Mouse (Mus musculus) kidney, embryonic 14.5 days (tissue): Measurements from ENCODE around the gene Orm3. TPM values are rescaled to one million over a fixed set of nuclear protein-coding genes. Genes with fewer than 3 reads are reported as not detected.

Experiments
- ATAC-seq: fragments of 200-750 bp; cut with Nextera tagmentation; 2 replicates; pipeline ENCODE4 v1.8.0; 2017; ENCODE audit warnings: moderate number of reproducible peaks, mild to moderate bottlenecking, moderate TSS enrichment, moderate library complexity; ENCODE audit not compliant: low FRiP score, low TSS enrichment
- H3K27ac ChIP-seq: fragments of 300-500 bp; sonication (generic); 2 replicates; pipeline ENCODE4 v1.5.1; 2014; ENCODE audit warnings: low read depth, mild to moderate bottlenecking, low read length, moderate library complexity, mixed read lengths
- H3K27me3 ChIP-seq: fragments of 300-500 bp; sonication (generic); 2 replicates; pipeline ENCODE4 v1.6.1; 2014; ENCODE audit warnings: mild to moderate bottlenecking, low read length; ENCODE audit not compliant: control insufficient read depth, insufficient read depth
- H3K36me3 ChIP-seq: fragments of 300-500 bp; sonication (generic); 2 replicates; pipeline ENCODE4 v1.6.1; 2014; ENCODE audit warnings: low read length, mixed read lengths; ENCODE audit not compliant: control insufficient read depth, insufficient read depth
- H3K4me1 ChIP-seq: fragments of 300-500 bp; sonication (generic); 2 replicates; pipeline ENCODE4 v1.6.1; 2014; ENCODE audit warnings: low read length, mixed read lengths; ENCODE audit not compliant: control insufficient read depth, insufficient read depth
- H3K4me2 ChIP-seq: fragments of 300-500 bp; sonication (generic); replicated peaks from 2 replicates; pipeline ENCODE4 v1.6.1; 2014; ENCODE audit warnings: low read depth, mild to moderate bottlenecking, low read length
- H3K4me3 ChIP-seq: fragments of 300-500 bp; sonication (generic); 2 replicates; pipeline ENCODE4 v1.5.1; 2014; ENCODE audit warnings: mild to moderate bottlenecking, low read length
- H3K9ac ChIP-seq: fragments of 300-500 bp; sonication (generic); 2 replicates; pipeline ENCODE4 v1.6.1; 2014; ENCODE audit warnings: low read depth, mild to moderate bottlenecking, low read length, moderate library complexity
- H3K9me3 ChIP-seq: fragments of 300-500 bp; sonication (generic); 2 replicates; pipeline ENCODE4 v1.6.1; 2016; ENCODE audit warnings: low read length; ENCODE audit not compliant: control insufficient read depth
- WGBS: fragments of 180-500 bp; shearing (Covaris S2); extraction: QIAGEN DNeasy Blood & Tissue Kit; methylation state at CpG from one replicate; pipeline ENCODE4 v1.1.7; 2014; 5-methylcytosine and 5-hydroxymethylcytosine counted together
- polyA plus RNA-seq: library from polyadenylated mRNA; unstranded; fragments of >200 nt; fragmentation: Nextera tagmentation; extraction: Ambion mirVana; gene quantifications from 2 replicates; pipeline ENCODE4 v1.2.1, GENCODE M21; 2014

Gene Orm3
- polyA plus RNA-seq, 1 experiment from 2014 or later = not detected

DNA sequence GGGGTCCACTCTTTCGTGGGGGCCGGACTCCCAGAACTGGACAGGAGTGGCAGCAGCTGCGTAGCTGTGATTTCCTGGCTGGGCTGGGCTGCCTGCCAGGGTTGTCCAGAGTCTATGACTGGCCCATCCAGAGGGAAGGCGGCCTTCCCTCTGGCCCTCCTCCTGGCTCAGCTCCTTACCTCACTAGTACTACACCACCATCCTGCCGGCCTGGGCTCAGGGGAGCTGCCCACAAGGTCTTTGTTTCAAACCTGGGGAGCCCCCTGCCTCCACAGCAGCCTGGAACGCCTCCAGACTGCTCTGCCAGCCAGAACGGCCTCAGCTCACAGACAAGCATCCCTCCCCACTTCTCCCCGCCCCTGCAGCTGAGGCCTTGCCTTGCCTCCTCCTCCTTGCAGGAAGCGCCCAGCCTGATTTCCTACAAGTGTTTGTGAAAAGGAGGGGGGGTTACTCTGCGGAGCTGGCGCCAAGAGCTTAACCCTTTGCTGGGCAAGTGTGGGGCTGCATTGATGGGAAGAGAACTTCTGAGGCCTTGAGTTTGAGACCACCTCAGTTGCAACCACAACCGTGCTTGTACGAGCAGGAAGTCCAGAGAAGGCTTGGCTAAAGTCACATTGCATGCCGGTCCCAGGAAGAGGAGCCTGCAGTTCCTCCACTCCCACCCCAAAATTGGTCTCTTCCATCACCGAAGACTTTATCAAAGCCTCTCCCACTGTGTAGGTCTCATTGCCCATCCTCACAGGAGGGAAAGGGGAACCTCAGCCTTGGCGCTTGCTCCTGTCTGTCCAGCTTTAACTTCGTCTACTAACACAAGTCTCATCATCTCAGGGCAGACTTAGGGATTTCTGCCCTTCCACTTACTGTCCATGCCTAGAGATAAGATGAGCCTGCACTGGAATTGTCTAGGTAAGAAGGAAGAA, 47.3 kb downstream of the Orm3 start, which contains the start of gene Akna:
Gene Akna (minus strand): TSS at position 315 of the 920 bp plus-strand sequence.
- Histone ChIP-seq H3K27me3 (no peaks in the 10 kb centered on the region), H3K9me3 (no peaks in the 10 kb centered on the region), H3K4me1 (peaks cover 44% of the 10 kb centered on the region), H3K36me3 (no peaks in the 10 kb centered on the region), H3K27ac (peak within 1 kb of the TSS; percentile 88), H3K4me2 (peak within 1 kb of the TSS; percentile 62), H3K9ac (peak within 1 kb of the TSS; percentile 54), H3K4me3 (peak within 1 kb of the TSS; percentile 36)
- WGBS = 9% methylated on average over 17 of the region's 17 CpGs
- peak; percentile 90 for ATAC-seq

DNA sequence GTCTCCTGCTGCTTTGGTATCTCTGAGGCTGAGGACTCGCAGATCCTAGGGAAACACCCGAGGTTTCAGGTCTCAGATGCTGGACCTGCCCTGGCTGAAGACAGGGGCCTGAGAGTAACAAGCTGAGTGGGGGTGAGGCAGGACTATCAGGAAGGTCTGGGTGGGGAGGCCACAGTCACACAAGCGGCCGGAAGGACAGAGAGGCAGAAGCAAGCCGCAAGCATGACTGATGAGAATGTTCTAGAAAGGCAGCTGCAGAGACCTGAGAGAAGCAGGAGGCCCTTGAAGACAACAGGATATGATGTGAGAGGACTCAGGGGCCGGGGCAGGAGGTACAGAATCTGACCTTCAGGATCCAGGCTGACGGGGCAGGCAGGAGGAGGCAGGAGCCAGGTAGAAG, 48.2 kb downstream of the Orm3 start:
- H3K27me3 ChIP-seq = no peaks in the 10 kb centered on the region
- peaks cover 49% of the 10 kb centered on the region for H3K4me1 ChIP-seq
- H3K36me3 ChIP-seq = no peaks in the 10 kb centered on the region
- H3K27ac ChIP-seq = 0 out of 2 replicates have a peak overlapping the region, but pooled peaks have one; percentile 88
- H3K4me3 ChIP-seq = no peak overlapping the region
- 56% methylated on average over 7 of the region's 7 CpGs for WGBS
- H3K4me2 ChIP-seq = peak overlapping the region; percentile 62
- H3K9me3 ChIP-seq = no peaks in the 10 kb centered on the region
- H3K9ac ChIP-seq = peak overlapping the region; percentile 23; the same call in 1 of the 2 replicates
- no peak for ATAC-seq

DNA sequence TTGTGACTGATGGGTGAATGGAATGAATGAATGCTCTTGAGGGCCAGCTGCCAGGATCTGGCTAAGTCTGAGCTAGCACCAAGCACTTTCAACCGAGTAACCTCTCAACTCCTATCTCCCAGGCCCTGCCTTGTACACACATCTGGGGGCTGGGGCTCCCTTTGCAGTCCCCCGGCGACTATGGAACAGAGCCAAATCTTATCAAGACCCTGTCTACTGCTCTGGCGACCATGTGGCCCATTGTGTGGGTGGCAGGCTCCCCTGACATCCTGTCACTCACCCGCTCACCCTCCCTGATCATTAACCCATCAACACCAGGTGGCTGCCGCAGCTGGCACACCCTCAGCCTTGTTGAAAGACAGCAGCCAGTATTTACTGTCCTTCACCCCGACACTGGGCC, 49.1 kb downstream of the Orm3 start:
- no peak overlapping the region for H3K27ac ChIP-seq
- H3K4me3 ChIP-seq = no peak overlapping the region
- peaks cover 51% of the 10 kb centered on the region for H3K4me1 ChIP-seq
- H3K36me3 ChIP-seq = no peaks in the 10 kb centered on the region
- 15% methylated on average over 7 of the region's 7 CpGs for WGBS
- no peaks in the 10 kb centered on the region for H3K9me3 ChIP-seq
- no peak for ATAC-seq
- no peak overlapping the region for H3K4me2 ChIP-seq
- H3K27me3 ChIP-seq = no peaks in the 10 kb centered on the region
- no peak overlapping the region for H3K9ac ChIP-seq

DNA sequence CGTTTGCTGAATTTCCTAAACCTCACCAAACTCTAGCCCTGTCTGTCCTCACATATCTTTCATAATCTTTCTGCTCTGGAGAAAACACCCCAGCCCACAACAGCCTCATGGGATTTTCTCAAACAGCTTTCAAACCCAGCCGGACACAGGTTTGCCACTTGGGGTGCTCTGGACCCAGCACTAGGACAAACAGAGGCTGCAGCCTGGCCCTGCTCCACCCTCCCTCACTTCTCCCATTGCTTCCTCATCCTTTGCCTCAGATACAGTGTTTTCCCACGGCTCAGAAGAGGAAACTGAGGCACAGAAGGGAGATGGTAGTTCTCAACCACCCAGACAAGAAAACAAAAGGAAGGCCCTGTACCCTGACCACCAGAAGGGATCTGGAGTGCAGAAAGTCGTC, 49.7 kb downstream of the Orm3 start:
- H3K4me2 ChIP-seq = no peak overlapping the region
- H3K36me3 ChIP-seq = no peaks in the 10 kb centered on the region
- H3K27me3 ChIP-seq = no peaks in the 10 kb centered on the region
- peaks cover 49% of the 10 kb centered on the region for H3K4me1 ChIP-seq
- H3K9me3 ChIP-seq = no peaks in the 10 kb centered on the region
- H3K27ac ChIP-seq = no peak overlapping the region
- no peak overlapping the region for H3K4me3 ChIP-seq
- WGBS = 57% methylated on average over 4 of the region's 4 CpGs
- no peak overlapping the region for H3K9ac ChIP-seq
- no peak for ATAC-seq

DNA sequence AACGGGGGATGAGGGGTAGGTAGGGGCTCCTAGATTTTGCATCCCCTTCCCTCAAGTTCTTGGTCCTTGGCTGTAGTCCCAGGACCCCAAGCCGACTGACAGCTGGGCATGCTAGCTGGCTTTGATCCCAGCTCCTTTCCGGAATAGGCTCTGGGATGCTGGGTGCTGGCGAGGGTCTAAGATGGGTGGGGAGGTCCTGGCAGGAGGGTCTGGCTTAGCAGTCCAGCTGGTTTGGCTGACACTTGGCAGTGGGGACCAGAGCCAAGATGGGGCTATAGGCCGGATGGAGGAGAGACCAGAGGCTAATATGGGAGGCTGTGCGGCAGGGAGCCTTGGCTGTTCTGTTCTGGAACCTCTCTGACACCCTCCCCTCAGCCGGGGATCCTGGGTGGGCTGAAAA, 52.3 kb downstream of the Orm3 start:
- peaks cover 40% of the 10 kb centered on the region for H3K4me1 ChIP-seq
- 62% methylated on average over 7 of the region's 7 CpGs for WGBS
- no peaks in the 10 kb centered on the region for H3K27me3 ChIP-seq
- H3K27ac ChIP-seq = no peak overlapping the region
- no peak overlapping the region for H3K4me2 ChIP-seq
- H3K4me3 ChIP-seq = no peak overlapping the region
- H3K9ac ChIP-seq = no peak overlapping the region
- no peak for ATAC-seq
- H3K36me3 ChIP-seq = no peaks in the 10 kb centered on the region
- no peaks in the 10 kb centered on the region for H3K9me3 ChIP-seq

DNA sequence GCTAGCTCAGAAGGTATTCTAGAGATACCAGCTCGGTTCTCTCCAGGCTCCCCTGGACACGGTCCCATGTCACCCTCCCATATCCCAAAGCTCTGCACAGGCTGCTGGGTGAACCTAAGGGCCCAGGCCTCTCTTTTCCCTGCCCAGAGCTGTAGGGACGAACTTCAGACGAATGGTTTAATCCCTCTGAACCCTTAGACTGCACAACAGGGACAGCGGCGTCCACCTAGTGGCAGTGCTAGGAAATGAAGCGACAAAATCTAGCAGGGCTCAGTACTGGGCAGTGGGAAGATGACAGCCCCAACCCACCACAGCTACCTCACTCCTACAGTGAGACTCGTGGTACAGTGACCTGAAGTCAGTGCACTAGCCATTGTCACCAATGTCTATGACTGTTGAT, 52.7 kb downstream of the Orm3 start:
- WGBS = 10% methylated on average over 8 of the region's 8 CpGs
- peak overlapping the region; percentile 62; the same call in 1 of the 2 replicates for H3K4me3 ChIP-seq
- H3K27me3 ChIP-seq = no peaks in the 10 kb centered on the region
- H3K9me3 ChIP-seq = no peaks in the 10 kb centered on the region
- no peak overlapping the region for H3K9ac ChIP-seq
- H3K36me3 ChIP-seq = no peaks in the 10 kb centered on the region
- peaks cover 36% of the 10 kb centered on the region for H3K4me1 ChIP-seq
- ATAC-seq = peak; percentile 48; the same call in 1 of the 2 replicates
- no peak overlapping the region for H3K27ac ChIP-seq
- H3K4me2 ChIP-seq = 0 out of 2 replicates have a peak overlapping the region, but pooled peaks have one; percentile 98

Other genes with a start within 250 kb of the Orm3 start
- gene Ambp, start 201.4 kb upstream of the Orm3 start, polyA plus RNA-seq = 1.2 and 1.6 TPM in 2 replicates
- gene Kif12, start 184.0 kb upstream of the Orm3 start, polyA plus RNA-seq = 60.0 and 70.3 TPM in 2 replicates
- 8.8 and 10.6 TPM in 2 replicates for gene Col27a1, start 142.2 kb upstream of the Orm3 start, polyA plus RNA-seq
- not detected in 2 replicates for gene Orm1, start 11.6 kb upstream of the Orm3 start, polyA plus RNA-seq
- gene Orm2, start 6.3 kb downstream of the Orm3 start, polyA plus RNA-seq = not detected in 2 replicates
- gene Akna, start 47.2 kb downstream of the Orm3 start, polyA plus RNA-seq = 4.1 and 7.3 TPM in 2 replicates
- 8.0 and 8.7 TPM in 2 replicates for gene Whrn, start 139.8 kb downstream of the Orm3 start, polyA plus RNA-seq
- 264 and 332 TPM in 2 replicates for gene Atp6v1g1, start 188.6 kb downstream of the Orm3 start, polyA plus RNA-seq
- 4.6 and 7.9 TPM in 2 replicates for gene Tmem268, start 202.6 kb downstream of the Orm3 start, polyA plus RNA-seq
- gene Gm11213, start 249.1 kb downstream of the Orm3 start, polyA plus RNA-seq = not detected in 2 replicates